Mouse (Mus musculus) urinary bladder, postnatal 4 days (tissue): ENCODE measurements at regions not wholly inside any gene's neighbourhood (a gene's known extent, or its start where the extent isn't known, plus 50 kb on each side); places are given as distances from the start of the nearest gene placed in this dataset.

ENCODE experiments used
- DNase-seq, 2 experiments: peaks; one replicate each; pipeline ENCODE4 v3.0.0; 2021 to 2022; ENCODE audit warnings: low spot score in 2 of 2

- no peak for DNase-seq
Measured at GRCm38 (mm10) chr17:79282771-79283170, 72.1 kb downstream of the Cdc42ep3 start.

- no peak for DNase-seq
Measured at GRCm38 (mm10) chr17:79273551-79273950, 81.3 kb downstream of the Cdc42ep3 start.

DNA sequence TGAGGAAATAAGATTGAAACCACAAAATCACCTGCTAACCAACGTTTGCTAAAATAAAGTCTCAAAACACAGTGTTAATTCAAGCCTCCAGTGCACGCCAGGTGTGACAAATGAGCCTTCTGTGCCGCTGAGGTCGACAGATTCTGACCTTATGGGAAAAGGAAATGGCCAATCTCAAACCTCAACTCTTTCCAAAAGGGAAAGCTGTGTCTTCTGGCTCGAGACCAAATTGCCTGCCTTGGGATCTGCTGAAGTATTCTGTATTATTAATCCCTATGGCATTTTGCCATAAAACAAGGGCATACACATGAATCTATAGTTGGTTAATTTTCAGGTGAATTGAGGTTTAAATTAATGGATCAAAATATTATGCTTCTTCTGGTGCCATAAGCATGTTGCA lies 95.2 kb downstream of the Cdc42ep3 start:
- DNase-seq: no peak

DNA sequence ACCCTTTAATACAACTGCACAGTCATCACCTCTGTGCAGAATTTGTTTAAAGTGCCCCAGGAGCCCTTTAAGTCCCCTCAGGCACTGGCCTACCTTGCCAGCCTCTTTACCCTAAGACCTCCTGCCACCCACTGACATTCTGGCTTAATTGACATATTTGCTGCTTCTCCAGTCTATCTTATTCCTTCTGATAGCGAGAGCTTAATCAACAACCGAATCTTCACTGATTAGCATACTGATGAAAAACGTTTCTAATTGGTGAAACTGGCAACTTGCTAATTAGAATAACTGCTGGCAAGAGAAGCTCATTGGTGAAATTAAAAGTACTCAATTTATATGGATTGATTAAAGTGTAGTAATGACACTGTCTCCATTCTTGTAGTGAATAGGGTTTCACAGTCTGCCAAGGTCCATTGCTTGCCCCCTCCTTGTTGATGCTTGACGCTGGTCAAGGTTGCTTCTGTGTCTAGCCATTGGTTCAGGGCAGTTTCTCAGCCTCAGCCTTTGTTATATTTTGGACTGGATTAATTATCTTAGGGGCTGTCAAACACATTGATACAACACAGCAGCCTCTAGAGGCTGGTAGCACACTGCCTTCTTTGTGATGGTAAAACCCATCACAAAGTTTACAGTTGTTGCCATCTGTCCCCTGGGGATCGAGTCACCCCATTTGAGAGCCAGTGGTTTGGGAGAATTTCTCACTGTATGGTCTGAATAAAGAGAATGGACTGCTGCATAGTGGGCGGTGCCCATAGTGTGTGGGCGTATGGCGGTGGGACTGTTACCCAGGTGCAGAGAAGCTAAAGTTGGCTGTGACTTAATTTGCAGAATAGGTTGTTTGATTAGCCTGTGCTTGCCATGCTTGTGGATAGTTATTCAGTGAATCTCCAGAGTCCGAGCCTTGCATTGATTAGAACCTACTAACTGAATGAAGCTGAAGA lies 107.7 kb downstream of the Cdc42ep3 start:
- no peak for DNase-seq

DNA sequence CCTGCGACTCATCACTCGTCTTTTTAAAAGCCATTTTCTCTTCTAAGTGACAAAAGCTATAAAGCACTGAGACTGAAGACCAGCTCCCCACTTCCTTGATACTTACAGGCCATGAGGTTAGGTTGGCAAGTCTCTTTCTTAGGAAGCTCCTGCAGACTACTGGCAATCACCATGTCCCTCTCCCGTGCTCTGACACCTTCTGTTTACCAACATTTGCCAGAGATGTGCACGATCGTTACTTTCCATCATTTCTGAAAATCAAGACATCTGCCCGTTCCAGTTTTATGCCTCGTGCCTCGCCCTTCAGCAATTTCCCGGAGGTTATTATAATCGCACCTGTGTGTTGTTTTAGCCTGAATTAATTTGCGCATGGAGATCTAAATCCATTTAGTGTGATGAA lies 110.8 kb downstream of the Cdc42ep3 start:
- DNase-seq: no peak

DNA sequence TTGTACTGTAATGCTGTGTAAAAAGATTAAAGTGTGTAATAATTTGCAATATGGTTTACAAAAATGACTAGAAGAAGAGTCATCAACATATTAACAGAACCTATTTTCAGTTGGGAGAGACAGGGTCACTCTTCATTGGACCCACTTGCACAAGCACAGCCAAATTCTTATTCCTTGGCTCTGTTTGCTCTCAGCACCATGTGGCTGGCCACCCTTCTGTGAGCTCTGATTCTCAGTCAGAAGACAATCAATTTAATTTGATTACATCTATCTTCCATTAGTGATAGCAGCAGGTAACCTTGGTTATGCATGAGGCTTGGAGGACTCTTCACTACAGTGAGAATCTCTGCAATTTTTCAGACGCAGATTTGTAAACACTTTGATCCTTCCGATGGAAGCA lies 111.5 kb downstream of the Cdc42ep3 start:
- no peak for DNase-seq

DNA sequence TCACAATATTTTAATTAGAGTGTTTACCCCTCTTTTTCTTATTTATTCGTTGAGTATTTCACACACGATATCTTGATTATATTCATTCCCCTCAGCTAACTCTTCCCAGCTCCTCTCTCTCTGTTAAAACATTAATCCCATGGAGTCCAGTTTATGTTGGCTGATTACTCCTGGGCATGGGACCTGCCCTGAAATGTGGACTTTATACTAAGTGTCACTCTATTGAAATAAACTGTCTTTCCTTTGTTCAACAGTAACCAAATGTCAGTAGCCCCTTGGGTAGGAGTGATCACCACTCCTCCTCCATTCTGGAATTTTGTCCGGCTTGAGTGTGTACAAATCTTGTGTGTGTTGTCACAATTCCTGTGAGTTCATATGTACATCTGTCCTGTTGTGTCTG lies 113.4 kb downstream of the Cdc42ep3 start:
- no peak for DNase-seq

DNA sequence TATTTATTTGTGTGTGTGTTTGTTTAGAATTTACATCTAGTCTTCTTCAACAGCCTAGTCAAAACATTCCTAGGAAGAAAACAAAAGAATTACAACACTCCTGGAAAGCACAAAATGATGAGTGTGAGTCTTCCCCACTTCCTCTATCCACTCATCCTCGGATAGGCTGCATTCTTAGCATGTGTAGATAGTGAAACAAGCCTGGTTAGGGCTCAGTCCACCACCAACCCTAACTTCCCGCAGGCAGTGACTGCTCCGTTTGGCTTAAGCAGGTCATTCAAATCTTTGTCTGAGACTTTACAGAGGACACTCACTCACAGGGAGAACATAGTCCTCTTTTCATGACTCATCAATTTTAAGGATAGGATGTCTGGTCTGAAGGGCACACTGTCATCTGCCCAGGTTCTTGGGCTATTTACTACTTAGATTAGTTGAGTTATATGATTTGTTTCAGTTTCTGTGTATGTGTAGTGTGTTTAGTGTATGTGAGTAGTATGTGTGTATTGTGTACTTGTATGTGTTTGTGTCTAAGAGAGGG lies 118.6 kb downstream of the Cdc42ep3 start:
- DNase-seq: no peak

- DNase-seq: no peak
Measured at GRCm38 (mm10) chr17:79230653-79231489, 124.0 kb downstream of the Cdc42ep3 start.

- no peak for DNase-seq
Measured at GRCm38 (mm10) chr17:79206563-79206962, 148.3 kb downstream of the Cdc42ep3 start.

DNA sequence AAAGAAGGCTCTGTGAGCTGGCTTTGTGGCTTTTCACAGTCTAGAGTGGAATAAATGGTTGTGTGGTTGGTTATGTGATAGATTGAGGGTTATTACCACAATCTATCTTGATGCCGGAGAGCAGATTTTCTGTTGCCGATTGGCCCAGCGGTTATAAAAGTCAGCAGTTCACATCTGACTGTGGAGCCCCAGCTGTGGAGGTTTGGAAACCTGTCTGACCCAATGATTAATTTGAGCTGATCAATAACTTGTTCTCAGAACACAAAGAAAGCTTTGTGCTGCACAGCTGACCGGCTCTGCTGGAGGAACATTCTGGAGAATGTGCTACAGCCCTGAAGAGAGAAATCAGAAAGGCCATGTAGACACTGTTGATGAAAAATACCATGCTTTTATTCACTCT lies 148.8 kb downstream of the Cdc42ep3 start:
- no peak for DNase-seq

GRCm38 (mm10) chr17:79199814-79200491 lies 148.2 kb downstream of the Qpct start:
- no peak for DNase-seq

GRCm38 (mm10) chr17:79191871-79192373 lies 140.2 kb downstream of the Qpct start:
- DNase-seq: no peak

GRCm38 (mm10) chr17:79188282-79188681 lies 136.6 kb downstream of the Qpct start:
- no peak for DNase-seq

DNA sequence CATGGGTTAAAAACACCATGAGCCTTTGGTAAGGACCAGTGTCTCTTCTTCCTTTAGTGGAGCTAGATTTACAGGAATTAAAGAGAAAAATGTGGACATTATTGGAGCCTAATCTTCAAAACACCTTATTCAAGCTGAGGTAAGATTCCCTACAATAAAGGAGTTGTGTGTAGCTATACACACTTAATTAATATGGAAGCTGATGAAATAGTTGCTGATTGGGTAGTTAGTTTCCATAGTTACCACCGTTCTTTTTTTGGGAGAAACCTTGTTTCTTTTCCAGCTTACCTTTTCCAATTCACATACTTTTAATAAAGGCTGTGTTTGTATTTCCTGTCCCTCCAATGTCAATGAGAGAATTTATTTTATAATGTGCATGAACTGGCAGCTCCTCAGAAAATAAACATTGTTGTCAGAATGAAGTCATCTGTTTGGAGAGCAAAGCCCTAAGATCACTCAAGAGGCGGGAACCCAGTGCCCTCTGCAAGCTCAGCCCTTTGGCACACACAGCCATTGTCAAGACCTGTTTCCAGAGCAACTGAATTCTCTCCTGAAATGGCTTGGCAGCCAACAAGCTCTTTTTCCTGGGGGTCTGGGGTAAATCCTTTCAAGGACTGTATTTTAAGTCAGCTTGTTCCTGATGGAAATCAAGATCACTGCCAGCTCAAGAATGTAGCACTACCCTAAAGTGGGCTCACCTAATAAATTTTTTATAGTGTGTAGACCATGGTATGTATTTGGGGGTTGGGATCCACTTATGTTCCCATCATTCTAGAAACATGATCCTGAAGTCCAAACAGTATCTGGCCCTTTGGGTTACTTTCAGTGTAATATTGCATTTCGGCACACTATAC lies 128.8 kb downstream of the Qpct start:
- peak in 1 of 2 experiments; percentile 18 for DNase-seq

DNA sequence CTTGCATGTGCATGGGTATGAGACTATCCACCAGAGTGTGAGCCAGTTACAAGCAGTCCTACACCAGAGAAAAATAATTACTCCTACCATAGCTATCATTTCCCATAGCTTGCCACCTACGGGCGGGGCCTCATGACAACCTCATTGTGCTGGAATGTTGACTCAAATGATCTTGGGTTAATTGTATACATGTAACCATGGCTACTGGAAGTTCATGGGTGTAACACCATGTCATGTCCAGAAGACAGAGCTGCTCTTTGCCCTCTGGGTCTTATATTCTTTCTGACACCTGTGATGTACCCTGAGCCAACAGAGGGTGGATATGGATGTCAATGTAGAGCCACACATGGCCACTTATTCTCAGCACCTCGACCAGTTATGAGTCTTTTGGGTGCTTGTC lies 125.6 kb downstream of the Qpct start:
- no peak for DNase-seq

DNA sequence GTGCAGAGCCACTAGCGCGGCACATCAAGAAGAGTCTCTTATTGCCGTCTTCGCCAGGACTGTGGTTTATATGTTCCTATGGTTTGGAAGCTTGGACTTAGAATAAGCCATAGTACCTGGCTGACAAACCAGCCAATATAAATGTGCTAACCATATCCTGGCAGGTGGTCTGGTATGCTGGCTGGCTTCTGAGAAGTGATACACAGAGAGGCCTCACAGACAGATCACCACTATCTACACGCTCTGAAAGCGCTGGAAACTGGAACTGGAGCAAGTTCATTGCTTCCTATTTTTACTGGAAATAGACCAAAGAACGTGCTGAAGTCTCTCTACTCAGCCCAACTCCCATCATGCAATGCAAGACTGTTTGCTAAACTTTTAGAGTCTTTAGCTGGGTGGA lies 124.7 kb downstream of the Qpct start:
- no peak for DNase-seq

DNA sequence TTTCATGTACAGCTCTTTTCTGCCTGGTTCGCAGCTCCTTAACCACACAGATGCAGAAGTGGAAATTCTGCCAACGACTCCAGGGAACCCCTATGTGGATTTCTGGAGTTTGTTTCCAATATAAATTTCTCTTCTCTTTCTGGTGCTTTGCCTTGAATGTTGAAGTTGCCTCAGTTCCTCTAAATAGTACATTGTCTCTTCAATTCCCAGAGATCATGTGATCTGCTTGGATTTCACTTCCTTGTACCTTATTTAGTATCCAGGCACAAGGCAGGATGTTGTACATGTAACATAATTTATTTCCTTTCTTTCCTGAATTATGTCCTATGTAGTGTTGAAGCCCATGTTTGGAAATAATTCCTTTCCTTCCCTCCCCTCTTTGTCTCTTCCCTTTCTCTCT lies 123.7 kb downstream of the Qpct start:
- DNase-seq: no peak

DNA sequence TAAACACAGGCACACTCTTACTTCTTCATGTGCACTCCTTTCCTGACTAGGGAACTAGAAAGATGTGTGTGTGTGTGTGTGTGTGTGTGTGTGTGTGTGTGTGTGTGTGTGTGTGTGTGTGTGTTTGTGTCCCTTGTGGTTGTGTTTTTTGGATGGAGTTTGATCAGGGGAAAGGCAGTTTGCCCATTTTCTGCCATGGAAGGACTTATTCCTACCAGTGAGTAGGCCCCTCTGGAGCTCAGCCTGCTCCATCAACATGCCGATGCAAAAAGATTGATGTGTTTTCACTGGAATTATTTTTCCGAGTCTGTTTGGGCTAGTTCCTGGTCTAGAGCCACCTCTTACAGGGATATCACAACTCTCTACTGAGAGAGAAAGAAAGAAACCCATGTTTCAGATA lies 120.6 kb downstream of the Qpct start:
- no peak for DNase-seq

GRCm38 (mm10) chr17:79170690-79171089 lies 119.0 kb downstream of the Qpct start:
- DNase-seq: no peak

DNA sequence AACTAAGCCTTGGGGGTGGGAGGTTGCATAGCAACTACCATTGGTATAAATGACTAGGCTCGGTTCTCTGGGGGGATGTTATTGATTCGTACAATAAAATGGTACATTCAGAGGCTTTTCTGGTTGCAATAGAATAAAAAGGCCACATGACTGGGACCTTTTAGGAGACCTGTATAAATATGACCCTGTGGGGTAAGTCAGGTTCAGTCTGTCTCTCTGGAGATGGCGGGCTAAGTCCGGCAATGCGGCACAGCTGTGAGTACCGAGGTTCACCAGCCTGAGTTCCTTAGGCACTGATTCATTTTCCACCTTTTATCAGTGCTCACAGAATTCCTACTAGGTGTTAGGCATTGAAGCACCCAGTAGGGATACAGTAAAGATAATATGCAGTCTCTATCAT lies 115.5 kb downstream of the Qpct start:
- no peak for DNase-seq
